Mouse (Mus musculus): ENCODE results near the gene Thtpa.

DNA sequence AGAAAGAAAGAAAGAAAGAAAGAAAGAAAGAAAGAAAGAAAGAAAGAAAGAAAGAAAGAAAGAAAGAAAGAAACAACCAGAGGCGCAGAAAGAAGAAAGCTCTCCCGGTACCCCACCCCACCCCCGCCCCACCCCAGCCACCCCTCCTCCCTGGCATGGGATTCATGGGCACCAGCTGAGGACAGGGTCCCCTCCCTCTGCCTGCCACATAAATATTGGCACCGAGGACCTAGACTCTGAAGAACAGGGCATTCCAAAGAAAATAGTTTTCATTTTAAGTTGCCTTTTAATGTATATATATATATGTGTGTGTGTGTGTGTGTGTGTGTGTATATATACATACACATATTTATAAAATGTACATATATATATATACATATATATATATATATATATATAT, 41.5 kb upstream of the Thtpa start:
- TF ChIP-seq CTCF (IDR thresholded peaks at IDR 0.05; ENCODE audit: low read depth, low read length) (no peak), POLR2A (IDR thresholded peaks at IDR 0.05; ENCODE audit: borderline replicate concordance, low read depth, low read length) (no peak)
